Mouse (Mus musculus) kidney, adult 2 months (tissue): ENCODE measurements at regions not wholly inside any gene's neighbourhood (a gene's known extent, or its start where the extent isn't known, plus 50 kb on each side); places are given as distances from the start of the nearest gene placed in this dataset.

Source experiments
- CTCF ChIP-seq: fragments of 200-500 bp; conservative IDR thresholded peaks from 2 replicates; pipeline ENCODE4 v1.5.1; 2011; ENCODE audit warnings: low read depth, mild to moderate bottlenecking, control low read depth, low read length, moderate library complexity, mixed read lengths; ENCODE audit not compliant: insufficient read depth, insufficient read length
- POLR2A ChIP-seq: fragments of 200-500 bp; IDR thresholded peaks from one replicate; pipeline ENCODE4 v1.6.1; 2011; ENCODE audit warnings: low read depth, low read length, control low read depth

- no peak for TF ChIP-seq POLR2A
- no peak for TF ChIP-seq CTCF
Measured at GRCm38 (mm10) chr2:106415474-106416019, 277.5 kb upstream of the Mpped2 start.
